Mouse (Mus musculus) thymus, adult 2 months (tissue): ENCODE data around the gene Spata31d1d. TPM values are rescaled to one million over a fixed set of nuclear protein-coding genes. Genes with fewer than 3 reads are reported as not detected.

Experiments used
- DNase-seq: peaks from one replicate; pipeline ENCODE4 v3.0.0; 2021
- H3K27ac ChIP-seq: fragments of 200-500 bp; 2 replicates; pipeline ENCODE4 v1.5.1; 2012; ENCODE audit warnings: low read length, control low read depth; ENCODE audit not compliant: control insufficient read depth, insufficient read depth
- H3K27me3 ChIP-seq: fragments of 200-500 bp; 2 replicates; pipeline ENCODE4 v1.6.1; 2012; ENCODE audit warnings: mild to moderate bottlenecking, low read length, moderate library complexity, mixed read lengths; ENCODE audit not compliant: control insufficient read depth, insufficient read depth
- H3K36me3 ChIP-seq: fragments of 200-500 bp; 2 replicates; pipeline ENCODE4 v1.6.1; 2012; ENCODE audit warnings: mild to moderate bottlenecking, low read length, moderate library complexity; ENCODE audit not compliant: control insufficient read depth, insufficient read depth
- H3K4me1 ChIP-seq: fragments of 200-500 bp; replicated peaks from 2 replicates; pipeline ENCODE4 v1.6.1; 2012; ENCODE audit warnings: low read length; ENCODE audit not compliant: control insufficient read depth, insufficient read depth
- H3K4me3 ChIP-seq: fragments of 200-500 bp; 2 replicates; pipeline ENCODE4 v1.5.1; 2012; ENCODE audit warnings: mild to moderate bottlenecking, low read length, control low read depth, moderate library complexity; ENCODE audit not compliant: control insufficient read depth, insufficient read depth
- CTCF ChIP-seq: fragments of 200-500 bp; IDR thresholded peaks from 2 replicates; pipeline ENCODE4 v1.5.1; 2012; ENCODE audit warnings: mild to moderate bottlenecking, control low read depth, low read length, moderate library complexity, borderline replicate concordance; ENCODE audit not compliant: control insufficient read depth, poor library complexity, insufficient read depth; ENCODE audit errors: extremely low read depth
- POLR2A ChIP-seq: fragments of 200-500 bp; IDR thresholded peaks from 2 replicates; pipeline ENCODE4 v1.6.1; 2012; ENCODE audit warnings: mild to moderate bottlenecking, low read length, control low read depth, moderate library complexity; ENCODE audit not compliant: control insufficient read depth, poor library complexity, insufficient read depth; ENCODE audit errors: extremely low read depth
- WGBS: fragments of 180-500 bp; shearing (Covaris S2); methylation state at CpG from one replicate; pipeline ENCODE4 v1.1.7; 2018; 5-methylcytosine and 5-hydroxymethylcytosine counted together
- polyA plus RNA-seq: library from polyadenylated mRNA; depleted of rRNA; stranded (reverse); fragments of >200 nt; gene quantifications from 2 replicates; pipeline ENCODE4 v1.2.3, GENCODE M21; 2012

Spata31d1d gene
- polyA plus RNA-seq, 1 experiment: 0.05 TPM

DNA sequence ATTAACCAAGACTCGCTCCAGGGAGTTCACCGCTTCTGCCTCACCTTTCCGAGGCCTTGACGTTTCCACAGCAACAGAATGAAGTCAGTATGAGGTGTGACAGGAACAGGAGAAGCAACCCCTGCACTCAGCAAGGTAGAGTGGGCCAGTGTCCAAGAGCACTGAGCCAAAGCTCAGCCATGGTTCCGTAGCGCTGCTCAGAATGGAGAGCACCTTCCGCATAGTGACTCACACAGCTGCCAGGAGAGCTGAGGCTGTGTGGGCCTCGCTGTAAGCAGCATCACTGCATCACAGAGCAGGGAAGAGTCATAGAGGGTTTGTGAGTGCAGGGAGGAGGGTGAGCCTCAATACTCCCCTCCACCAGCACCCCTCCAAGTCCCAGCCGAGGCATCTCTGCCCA, 15.2 kb upstream of the Spata31d1d start, which contains the start of gene 1700014D04Rik:
1700014D04Rik (minus strand) TSS at position 42 of the 400 bp plus-strand sequence.
- TF ChIP-seq POLR2A: no peak
- TF ChIP-seq CTCF: no peak
- no peak for DNase-seq
- Histone ChIP-seq H3K36me3 (no peaks in the 10 kb centered on the region), H3K27ac (no peak within 1 kb of the TSS), H3K27me3 (no peaks in the 10 kb centered on the region), H3K4me1 (peaks cover 6% of the 10 kb centered on the region), H3K4me3 (no peak within 1 kb of the TSS)
- 94% methylated on average over 9 of the region's 9 CpGs for WGBS

- Histone ChIP-seq H3K36me3 (no peaks in the 10 kb centered on the region), H3K27me3 (no peaks in the 10 kb centered on the region), H3K27ac (no peak overlapping the region), H3K4me1 (peaks cover 6% of the 10 kb centered on the region), H3K4me3 (no peak overlapping the region)
- TF ChIP-seq POLR2A (no peak), CTCF (no peak)
- 95% methylated on average over 6 of the region's 6 CpGs for WGBS
- DNase-seq: no peak
Observed at GRCm38 (mm10) chr13:59746164-59746563, 14.6 kb upstream of the Spata31d1d start.

DNA sequence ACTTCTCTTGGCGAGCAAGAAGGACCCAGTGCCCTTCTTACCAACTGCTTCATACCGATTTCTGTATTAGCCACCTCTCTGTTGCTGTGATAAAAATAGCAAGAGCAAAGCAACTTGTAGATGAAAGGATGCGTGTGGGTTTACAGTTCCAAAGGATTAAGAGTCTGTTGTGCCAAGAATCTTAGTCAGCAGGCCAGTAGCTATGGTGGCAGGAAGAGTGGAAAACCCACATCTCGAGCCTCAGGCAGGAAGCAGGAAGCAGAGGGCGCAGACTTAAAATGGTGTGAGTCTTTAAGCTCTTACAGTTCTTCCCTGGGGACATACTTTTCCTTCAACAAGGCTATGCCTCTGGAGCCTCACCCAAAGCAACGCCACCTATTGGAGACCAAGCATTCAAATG, 13.9 kb upstream of the Spata31d1d start:
- WGBS: 44% methylated on average over 6 of the region's 6 CpGs
- H3K27ac ChIP-seq: no peak overlapping the region
- no peaks in the 10 kb centered on the region for H3K36me3 ChIP-seq
- no peak for DNase-seq
- H3K4me1 ChIP-seq: peaks cover 3% of the 10 kb centered on the region; the same call in 1 of the 2 replicates
- TF ChIP-seq POLR2A: no peak
- no peak for TF ChIP-seq CTCF
- no peaks in the 10 kb centered on the region for H3K27me3 ChIP-seq
- H3K4me3 ChIP-seq: no peak overlapping the region

- DNase-seq: peak; percentile 19
- H3K27ac ChIP-seq: no peak overlapping the region
- WGBS: 45% methylated on average over 10 of the region's 10 CpGs
Observed at GRCm38 (mm10) chr13:59741697-59742096, 10.1 kb upstream of the Spata31d1d start.

GRCm38 (mm10) chr13:59741096-59741495, 9.5 kb upstream of the Spata31d1d start:
- no peaks in the 10 kb centered on the region for H3K27me3 ChIP-seq
- H3K36me3 ChIP-seq: no peaks in the 10 kb centered on the region
- no peak overlapping the region for H3K4me3 ChIP-seq
- H3K4me1 ChIP-seq: peaks cover 3% of the 10 kb centered on the region; the same call in 1 of the 2 replicates
- 92% methylated on average over 11 of the region's 11 CpGs for WGBS
- no peak for TF ChIP-seq CTCF
- TF ChIP-seq POLR2A: no peak
- DNase-seq: no peak
- no peak overlapping the region for H3K27ac ChIP-seq

More at GRCm38 (mm10) chr13:59741697-59742096, 10.1 kb upstream of the Spata31d1d start:
- Histone ChIP-seq H3K27me3 (no peaks in the 10 kb centered on the region), H3K4me1 (peaks cover 3% of the 10 kb centered on the region; the same call in 1 of the 2 replicates), H3K36me3 (no peaks in the 10 kb centered on the region), H3K4me3 (no peak overlapping the region)
- no peak for TF ChIP-seq CTCF
- TF ChIP-seq POLR2A: no peak

DNA sequence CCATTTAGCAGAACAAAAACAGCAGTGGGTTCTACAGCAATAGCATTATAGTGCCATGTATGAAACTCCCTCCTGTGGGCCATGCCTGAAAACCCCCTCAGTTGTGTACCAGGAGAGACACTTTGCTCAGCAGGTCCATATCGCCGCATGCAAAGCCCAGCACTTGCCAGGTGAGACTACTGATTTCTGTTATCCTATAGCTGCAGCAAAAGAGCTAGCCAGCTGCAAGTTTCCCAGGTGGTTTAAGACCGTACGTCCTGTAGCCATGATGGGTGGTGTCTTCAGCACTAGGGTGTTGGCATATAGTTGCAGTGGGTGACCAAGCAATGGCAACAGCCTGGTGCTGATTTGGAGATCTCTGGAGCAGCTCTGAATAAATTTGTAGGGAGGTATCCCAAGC, 7.8 kb upstream of the Spata31d1d start:
- no peak for TF ChIP-seq POLR2A
- no peak for TF ChIP-seq CTCF
- WGBS: 92% methylated on average over 4 of the region's 4 CpGs
- no peak overlapping the region for H3K4me3 ChIP-seq
- no peak overlapping the region for H3K27ac ChIP-seq
- DNase-seq: no peak
- H3K36me3 ChIP-seq: no peaks in the 10 kb centered on the region
- H3K27me3 ChIP-seq: no peaks in the 10 kb centered on the region
- H3K4me1 ChIP-seq: no peaks in the 10 kb centered on the region

GRCm38 (mm10) chr13:59738455-59738854, 6.9 kb upstream of the Spata31d1d start:
- Histone ChIP-seq H3K27ac (no peak overlapping the region), H3K27me3 (no peaks in the 10 kb centered on the region), H3K4me1 (no peaks in the 10 kb centered on the region), H3K36me3 (no peaks in the 10 kb centered on the region), H3K4me3 (no peak overlapping the region)
- WGBS: 99% methylated on average over 2 of the region's 2 CpGs
- DNase-seq: no peak
- TF ChIP-seq CTCF (no peak), POLR2A (no peak)
